Mouse (Mus musculus) cortical plate, adult 2 months (tissue): ENCODE results near the gene Zfp598.
A peak's percentile ranks its signal among the peaks of the same experiment; 100 is the strongest.

Experiments used
- CTCF ChIP-seq: fragments of 200-500 bp; IDR thresholded peaks from 2 replicates; pipeline ENCODE4 v1.5.1; 2011; ENCODE audit warnings: mild to moderate bottlenecking, control low read depth, low read length; ENCODE audit not compliant: insufficient read depth; ENCODE audit errors: extremely low read depth
- POLR2A ChIP-seq: fragments of 200-500 bp; IDR thresholded peaks from 2 replicates; pipeline ENCODE4 v1.6.1; 2011; ENCODE audit warnings: mild to moderate bottlenecking, low read length, control low read depth; ENCODE audit not compliant: insufficient read depth; ENCODE audit errors: extremely low read depth

GRCm38 (mm10) chr17:24632813-24633449 lies 36.6 kb upstream of the Zfp598 start:
- TF ChIP-seq CTCF: no peak
- TF ChIP-seq POLR2A: 0 out of 2 replicates have a peak, but pooled peaks have one; percentile 31
